Mouse (Mus musculus) embryonic facial prominence, embryonic 11.5 days (tissue): ENCODE measurements around the gene Anln. TPM values are rescaled to one million over a fixed set of nuclear protein-coding genes. Genes with fewer than 3 reads are reported as not detected.
"Not testable (repeated sequence)": the region's sequence is repeated elsewhere in the genome, so short reads cannot be mapped to it uniquely, and the experiment has no call there.

Experiments used
- ATAC-seq: fragments of 200-750 bp; cut with Nextera tagmentation; replicated peaks from 2 replicates; pipeline ENCODE4 v1.8.0; 2017; ENCODE audit warnings: low read depth; ENCODE audit not compliant: insufficient number of reproducible peaks, low FRiP score, low TSS enrichment
- DNase-seq: peaks from one replicate; pipeline ENCODE4 v3.0.0-alpha.2; 2015; ENCODE audit warnings: low spot score
- H3K27ac ChIP-seq: fragments of 300-500 bp; sonication (generic); replicated peaks from 2 replicates; pipeline ENCODE4 v1.5.1; 2014; ENCODE audit warnings: mild to moderate bottlenecking, low read depth, low read length, control low read depth
- H3K27me3 ChIP-seq: fragments of 300-500 bp; sonication (generic); 2 replicates; pipeline ENCODE4 v1.6.1; 2014; ENCODE audit warnings: mild to moderate bottlenecking, low read length, moderate library complexity, mixed read lengths; ENCODE audit not compliant: control insufficient read depth, insufficient read depth
- H3K36me3 ChIP-seq: fragments of 300-500 bp; sonication (generic); replicated peaks from 2 replicates; pipeline ENCODE4 v1.6.1; 2014; ENCODE audit warnings: low read depth, mild to moderate bottlenecking, low read length, moderate library complexity, mixed read lengths; ENCODE audit not compliant: control insufficient read depth, insufficient read depth
- H3K4me1 ChIP-seq: fragments of 300-500 bp; sonication (generic); 2 replicates; pipeline ENCODE4 v1.6.1; 2014; ENCODE audit warnings: low read length, mixed read lengths; ENCODE audit not compliant: control insufficient read depth, insufficient read depth
- H3K4me2 ChIP-seq: fragments of 300-500 bp; sonication (generic); 2 replicates; pipeline ENCODE4 v1.6.1; 2014; ENCODE audit warnings: low read depth, mild to moderate bottlenecking, control low read depth, low read length, moderate library complexity
- H3K4me3 ChIP-seq: fragments of 300-500 bp; sonication (generic); 2 replicates; pipeline ENCODE4 v1.5.1; 2014; ENCODE audit warnings: low read depth, low read length, control low read depth
- H3K9ac ChIP-seq: fragments of 300-500 bp; sonication (generic); replicated peaks from 2 replicates; pipeline ENCODE4 v1.6.1; 2014; ENCODE audit warnings: mild to moderate bottlenecking, control low read depth, low read length
- H3K9me3 ChIP-seq: fragments of 300-500 bp; sonication (generic); replicated peaks from 2 replicates; pipeline ENCODE4 v1.6.1; 2016; ENCODE audit warnings: mild to moderate bottlenecking, low read length, inconsistent platforms, mixed read lengths; ENCODE audit not compliant: control insufficient read depth
- WGBS: fragments of 180-500 bp; shearing (Covaris S2); extraction: QIAGEN DNeasy Blood & Tissue Kit; methylation state at CpG from one replicate; pipeline ENCODE4 v1.1.7; 2014; 5-methylcytosine and 5-hydroxymethylcytosine counted together
- polyA plus RNA-seq: library from polyadenylated mRNA; unstranded; fragments of >200 nt; fragmentation: Nextera tagmentation; extraction: Ambion mirVana; gene quantifications from 2 replicates; pipeline ENCODE4 v1.2.1, GENCODE M21; 2014

Anln gene
- polyA plus RNA-seq, 1 experiment from 2014 or later: 63.4 TPM

DNA sequence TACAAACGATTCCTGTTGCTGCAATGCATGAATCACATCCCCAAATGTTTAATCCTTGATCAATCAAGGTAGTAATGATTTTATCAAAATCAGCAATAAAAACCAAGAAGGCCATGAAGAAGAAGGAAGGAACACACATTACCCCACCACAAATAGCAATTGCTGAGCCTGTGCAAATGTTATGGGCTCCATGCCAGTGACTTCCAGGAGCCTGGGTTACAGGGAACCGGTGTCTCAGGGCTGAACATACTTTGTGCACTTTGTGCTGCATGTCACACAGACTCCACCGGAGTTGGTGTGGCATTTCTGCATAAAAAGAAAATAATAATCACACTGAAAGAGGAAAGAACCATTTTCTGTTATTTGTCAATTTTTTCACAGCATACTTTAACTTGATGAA lies 74.9 kb downstream of the Anln start:
- Histone ChIP-seq H3K9ac (no peak overlapping the region), H3K27ac (no peak overlapping the region), H3K36me3 (no peaks in the 10 kb centered on the region), H3K4me1 (no peaks in the 10 kb centered on the region), H3K9me3 (no peaks in the 10 kb centered on the region), H3K4me3 (no peak overlapping the region), H3K27me3 (no peaks in the 10 kb centered on the region), H3K4me2 (no peak overlapping the region)
- no peak for DNase-seq
- no peak for ATAC-seq
- WGBS: 81% methylated on average over 3 of the region's 3 CpGs

DNA sequence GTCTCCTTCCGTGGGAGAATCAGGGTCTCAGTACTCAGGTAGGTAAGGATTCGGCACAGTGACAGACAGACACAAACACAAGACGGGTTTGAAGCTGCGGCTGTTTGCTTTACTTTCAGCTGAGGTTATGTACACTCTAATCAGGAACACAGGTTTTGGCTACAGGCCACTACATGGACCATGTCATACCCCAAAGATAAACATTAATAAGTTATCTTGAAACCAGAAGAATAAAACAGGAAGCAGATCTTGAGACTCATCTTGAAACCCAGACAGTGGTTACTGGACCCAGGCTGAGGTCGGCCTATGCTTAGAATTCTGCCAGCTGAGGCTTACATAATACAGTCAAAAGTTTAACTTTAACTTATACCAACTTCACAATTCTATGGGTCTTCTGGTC lies 75.8 kb downstream of the Anln start:
- WGBS: 85% methylated on average over 5 of the region's 5 CpGs
- no peak overlapping the region for H3K4me2 ChIP-seq

DNA sequence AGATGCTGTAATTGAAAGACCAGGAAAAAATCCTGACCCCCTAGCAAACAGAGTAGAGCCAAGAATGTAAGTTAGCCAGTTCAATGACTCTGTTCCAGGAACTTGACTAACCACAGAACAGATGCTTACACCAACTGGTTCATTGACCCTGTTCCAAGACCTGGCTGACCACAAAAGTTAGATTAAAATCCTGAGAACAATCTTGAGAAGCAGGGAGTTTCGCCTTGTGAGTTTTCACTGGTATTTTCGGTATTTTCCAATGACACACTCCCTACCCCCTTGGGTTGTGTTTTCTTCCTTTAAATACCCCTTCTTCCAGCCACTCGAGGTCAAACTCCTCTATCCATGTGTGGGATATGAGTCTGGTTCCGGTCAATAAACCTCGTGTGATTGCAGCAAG lies 79.3 kb downstream of the Anln start:
- DNase-seq (no peak), ATAC-seq (no peak)
- Histone ChIP-seq H3K4me3 (no peak overlapping the region), H3K9ac (no peak overlapping the region), H3K4me1 (no peaks in the 10 kb centered on the region), H3K9me3 (no peaks in the 10 kb centered on the region), H3K27ac (no peak overlapping the region), H3K4me2 (no peak overlapping the region), H3K36me3 (peaks cover under 1% of the 10 kb centered on the region), H3K27me3 (no peaks in the 10 kb centered on the region)
- 84% methylated on average over 5 of the region's 5 CpGs for WGBS

More for the DNA sequence above, 75.8 kb downstream of the Anln start:
- Histone ChIP-seq H3K4me1 (no peaks in the 10 kb centered on the region), H3K9ac (no peak overlapping the region), H3K27ac (no peak overlapping the region), H3K27me3 (no peaks in the 10 kb centered on the region), H3K4me3 (no peak overlapping the region), H3K9me3 (no peaks in the 10 kb centered on the region), H3K36me3 (no peaks in the 10 kb centered on the region)
- DNase-seq (no peak), ATAC-seq (no peak)

DNA sequence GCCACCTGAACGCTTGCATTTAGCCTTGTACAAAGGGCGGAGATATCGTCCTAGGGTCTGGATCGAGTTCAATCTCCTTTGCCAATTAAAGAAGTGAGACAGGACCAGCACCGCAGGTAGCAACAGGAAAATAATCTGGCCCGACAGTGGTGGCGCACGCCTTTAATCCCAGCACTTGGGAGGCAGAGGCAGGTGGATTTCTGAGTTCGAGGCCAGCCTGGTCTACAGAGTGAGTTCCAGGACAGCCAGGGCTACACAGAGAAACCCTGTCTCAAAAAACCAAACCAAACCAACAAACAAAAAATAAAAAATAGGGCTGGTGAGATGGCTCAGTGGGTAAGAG lies 81.1 kb downstream of the Anln start:
- DNase-seq, H3K27ac ChIP-seq, H3K4me1 ChIP-seq, H3K27me3 ChIP-seq, H3K9me3 ChIP-seq: not testable (repeated sequence)
- peak overlapping the region; percentile 97 for H3K9ac ChIP-seq
- 15% methylated on average over 9 of the region's 9 CpGs for WGBS
- peak overlapping the region; percentile 73 for H3K4me3 ChIP-seq
- peaks cover 15% of the 10 kb centered on the region for H3K36me3 ChIP-seq
- ATAC-seq: 0 out of 2 replicates have a peak, but pooled peaks have one; percentile 11
- H3K4me2 ChIP-seq: peak overlapping the region; percentile 11; the same call in 1 of the 2 replicates

DNA sequence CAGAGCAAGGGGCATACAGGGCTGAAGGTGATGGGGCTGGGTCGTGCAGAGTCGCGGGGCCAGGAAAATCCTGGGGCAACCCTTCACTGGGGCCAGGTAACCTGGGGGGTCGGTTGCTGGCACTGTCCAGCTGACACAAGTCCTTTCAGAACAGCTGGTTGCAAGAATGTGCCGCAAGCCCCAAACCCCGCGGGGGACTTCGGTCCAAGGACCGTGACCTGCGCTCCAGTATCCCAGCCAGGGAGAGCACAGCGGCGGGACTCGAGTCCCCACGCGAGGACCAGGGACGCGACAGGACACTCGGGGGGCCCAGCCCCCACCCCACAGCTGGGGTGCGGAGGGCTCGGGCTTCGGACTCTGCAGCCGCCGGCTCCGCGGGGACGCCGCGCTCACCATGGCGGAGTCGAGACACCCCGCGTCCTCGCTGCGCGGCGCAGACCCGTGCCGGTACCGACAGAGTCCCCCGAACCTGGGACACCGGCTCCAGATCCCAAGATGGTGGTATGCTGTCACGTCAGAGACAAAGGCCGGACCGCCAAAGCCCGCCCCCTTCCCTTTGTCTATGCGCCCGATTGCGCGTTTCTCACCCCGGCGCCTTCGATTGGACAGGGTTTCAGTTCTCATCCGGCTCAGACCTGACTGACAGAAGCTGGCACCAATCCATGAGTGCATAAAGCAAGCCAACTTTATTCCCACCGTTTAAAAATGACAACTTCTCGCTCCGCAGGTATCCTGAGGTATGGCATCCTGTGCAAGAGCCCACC lies 81.7 kb downstream of the Anln start, which contains the start of gene Zfp810:
TSS of gene Zfp810 (minus strand) at position 493 of the 764 bp plus-strand sequence.
- under 1% methylated on average over 55 of the region's 56 CpGs for WGBS
- no peak within 1 kb of the TSS for H3K27ac ChIP-seq
- H3K9me3 ChIP-seq: no peaks in the 10 kb centered on the region
- no peaks in the 10 kb centered on the region for H3K27me3 ChIP-seq
- DNase-seq (peak; percentile 97), ATAC-seq (peak; percentile 98)
- peak within 1 kb of the TSS; percentile 73 for H3K4me3 ChIP-seq
- H3K9ac ChIP-seq: peak within 1 kb of the TSS; percentile 97
- H3K4me1 ChIP-seq: no peaks in the 10 kb centered on the region
- peaks cover 17% of the 10 kb centered on the region for H3K36me3 ChIP-seq
- H3K4me2 ChIP-seq: peak within 1 kb of the TSS; percentile 58

DNA sequence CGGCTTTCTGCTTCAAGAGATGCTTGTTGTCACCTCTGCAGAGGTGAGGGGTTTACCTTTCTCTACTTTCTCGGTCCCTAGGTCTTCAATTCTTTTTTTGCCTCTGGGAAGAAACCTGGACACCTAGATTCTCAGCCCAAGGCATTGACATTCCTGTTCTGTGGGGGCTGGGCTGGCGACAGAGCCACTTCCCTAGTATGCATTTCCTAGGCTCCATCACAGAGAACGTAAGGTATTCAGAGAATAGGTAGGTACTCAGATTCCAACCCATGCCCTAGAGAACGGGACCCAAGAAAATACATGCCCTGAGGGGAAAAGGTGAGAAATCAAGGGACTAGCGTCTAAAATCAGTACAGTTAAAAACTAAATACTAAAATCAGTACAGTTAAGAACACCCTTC lies 82.3 kb downstream of the Anln start:
- Histone ChIP-seq H3K27me3 (no peaks in the 10 kb centered on the region), H3K4me2 (peak overlapping the region; percentile 58), H3K4me3 (peak overlapping the region; percentile 73), H3K36me3 (peaks cover 17% of the 10 kb centered on the region), H3K4me1 (no peaks in the 10 kb centered on the region), H3K9me3 (no peaks in the 10 kb centered on the region), H3K9ac (peak overlapping the region; percentile 97), H3K27ac (no peak overlapping the region)
- WGBS: 19% methylated on average over 6 of the region's 6 CpGs
- peak; percentile 57 for DNase-seq
- no peak for ATAC-seq

DNA sequence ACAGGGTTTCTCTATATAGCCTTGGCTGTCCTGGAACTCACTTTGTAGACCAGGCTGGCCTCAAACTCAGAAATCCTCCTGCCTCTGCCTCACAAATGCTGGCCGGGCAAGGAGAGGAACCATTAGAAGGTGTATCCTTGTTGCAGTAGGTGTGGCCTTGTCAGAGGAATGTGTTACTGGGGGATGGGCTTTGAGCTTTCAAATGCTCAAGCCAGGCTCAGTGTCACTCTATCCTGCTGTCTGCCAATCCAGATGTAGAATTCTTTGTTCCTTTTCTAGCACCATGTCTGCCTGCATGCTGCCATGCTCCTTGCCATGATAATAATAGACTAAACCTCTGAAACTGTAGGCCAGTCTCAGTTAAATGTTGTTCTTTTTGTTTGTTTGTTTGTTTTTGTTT lies 86.8 kb downstream of the Anln start:
- Histone ChIP-seq H3K4me1 (no peaks in the 10 kb centered on the region), H3K4me3 (no peak overlapping the region), H3K27ac (no peak overlapping the region), H3K4me2 (no peak overlapping the region), H3K9me3 (no peaks in the 10 kb centered on the region), H3K27me3 (no peaks in the 10 kb centered on the region), H3K36me3 (peaks cover 29% of the 10 kb centered on the region), H3K9ac (no peak overlapping the region)
- DNase-seq (no peak), ATAC-seq (no peak)
- 100% methylated on average over 1 of the region's 1 CpGs for WGBS
